Mouse (Mus musculus): ENCODE results near the gene Pop5. TPM values are rescaled to one million over a fixed set of nuclear protein-coding genes. Genes with fewer than 3 reads are reported as not detected.

The Pop5 gene
- 122 and 162 TPM in 2 replicates for polyA plus RNA-seq (2015; fragmentation: Nextera tagmentation; extraction: Ambion mirVana)

DNA sequence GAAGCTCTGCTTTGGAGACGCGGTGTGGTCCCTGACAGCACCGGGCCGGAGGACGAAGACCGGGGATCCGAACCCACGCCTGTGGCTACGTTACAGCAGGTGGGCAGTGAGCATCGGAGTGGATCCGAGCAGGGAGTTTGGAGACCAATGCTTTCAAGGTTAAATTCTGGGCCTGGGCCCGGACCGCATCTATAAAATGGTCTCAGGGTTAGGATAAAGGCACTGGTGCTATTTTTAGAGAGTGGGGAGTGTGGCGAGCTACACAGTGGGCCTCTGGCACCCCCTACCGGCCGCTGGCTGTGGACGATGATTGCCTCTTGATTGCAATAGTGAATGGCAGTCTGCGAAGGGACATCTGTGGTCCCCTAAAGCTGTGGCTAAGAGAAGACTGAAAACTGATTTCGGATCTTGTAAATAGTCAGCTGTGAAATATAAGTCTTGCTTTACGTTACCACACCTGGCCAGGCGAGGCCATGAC is at the start of gene Pop5:
TSS of gene Pop5 (plus strand) at position 51 of the 478 bp plus-strand sequence.

DNA sequence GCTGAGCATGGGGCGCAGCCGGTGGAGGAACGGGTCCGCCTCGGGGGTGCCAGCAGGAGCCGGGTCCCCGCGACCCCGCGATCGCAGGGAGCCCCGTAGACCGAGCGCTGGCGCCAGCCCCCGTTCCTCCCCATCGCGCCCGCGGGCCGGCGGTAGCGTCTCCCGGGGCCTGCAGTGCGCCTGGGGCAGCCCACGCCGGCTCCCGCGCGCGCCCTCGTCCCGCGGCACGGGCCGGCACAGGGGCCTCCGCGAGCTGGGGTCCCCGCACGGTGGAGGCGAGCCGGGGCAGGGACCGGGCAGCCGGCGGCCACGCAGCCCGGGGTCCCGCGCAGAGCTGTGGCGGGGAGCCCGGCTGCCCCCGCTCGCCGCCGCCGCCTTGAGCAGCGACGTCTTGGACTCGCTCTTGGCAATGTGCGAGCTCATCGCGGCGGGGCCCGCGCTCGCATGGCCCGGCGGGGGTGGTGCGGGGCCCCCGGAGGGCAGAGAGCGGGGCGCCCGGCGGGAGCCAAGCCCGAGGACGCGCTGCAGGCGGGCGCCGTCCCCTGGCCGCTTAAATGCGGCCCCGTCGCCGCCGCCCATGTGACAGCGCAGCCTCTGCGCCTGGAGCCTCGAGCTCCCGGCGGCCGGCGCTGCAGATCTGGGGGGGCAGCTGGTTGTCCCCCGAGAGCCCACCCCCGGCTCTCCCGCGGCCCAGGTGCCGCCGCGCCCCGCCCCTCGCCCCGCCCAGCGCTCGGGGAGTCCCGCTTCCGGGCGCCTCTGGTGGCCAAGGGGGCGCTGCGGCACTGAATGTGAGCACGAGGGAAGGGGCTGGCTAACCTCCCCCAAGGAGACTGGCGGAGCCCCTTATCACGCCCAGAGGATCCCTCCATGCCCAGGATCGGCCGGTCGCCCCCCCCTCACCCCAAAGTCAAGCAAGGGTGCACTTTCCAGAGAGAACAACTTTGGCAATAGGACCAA is 41.7 kb upstream of the Pop5 start, which contains the start of gene Cabp1:
TSS of gene Cabp1 (minus strand) at position 713 of the 957 bp plus-strand sequence.

DNA sequence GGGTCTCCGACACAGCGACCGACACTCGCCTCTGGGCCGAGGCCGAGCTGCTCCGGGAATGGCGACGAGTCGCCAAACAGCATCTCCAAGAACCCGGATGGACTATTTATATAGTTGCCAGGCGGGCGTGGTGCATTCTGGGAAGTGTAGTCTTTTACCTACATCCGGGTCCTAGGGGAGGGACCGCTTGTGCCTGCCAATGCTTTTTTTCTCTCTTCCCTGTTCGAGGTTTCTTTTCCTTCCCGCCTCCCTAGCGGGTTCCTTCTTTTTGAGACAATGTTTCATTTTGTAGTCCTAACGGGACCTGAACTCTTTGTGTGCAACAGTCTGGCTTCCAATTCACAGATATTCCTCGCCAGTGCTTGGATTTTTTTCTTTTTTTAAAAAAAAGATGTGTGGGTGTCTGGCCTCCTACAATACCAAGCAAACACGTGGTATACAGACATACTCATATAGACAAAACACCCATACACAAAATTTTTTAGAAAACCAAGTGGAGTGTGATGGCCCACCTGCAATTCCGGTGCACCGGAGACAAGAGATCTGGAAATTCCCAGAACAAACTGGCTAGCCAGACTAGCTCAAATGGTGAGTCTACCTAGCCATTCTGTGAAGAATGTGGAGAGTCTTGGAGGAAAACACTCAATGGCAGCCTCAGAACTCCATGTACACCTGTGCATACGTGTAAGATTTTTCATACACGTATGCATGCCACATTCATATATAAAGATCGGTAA is 37.3 kb downstream of the Pop5 start, which contains the start of gene Rnf10:
TSS of gene Rnf10 (minus strand) at position 87 of the 737 bp plus-strand sequence.

DNA sequence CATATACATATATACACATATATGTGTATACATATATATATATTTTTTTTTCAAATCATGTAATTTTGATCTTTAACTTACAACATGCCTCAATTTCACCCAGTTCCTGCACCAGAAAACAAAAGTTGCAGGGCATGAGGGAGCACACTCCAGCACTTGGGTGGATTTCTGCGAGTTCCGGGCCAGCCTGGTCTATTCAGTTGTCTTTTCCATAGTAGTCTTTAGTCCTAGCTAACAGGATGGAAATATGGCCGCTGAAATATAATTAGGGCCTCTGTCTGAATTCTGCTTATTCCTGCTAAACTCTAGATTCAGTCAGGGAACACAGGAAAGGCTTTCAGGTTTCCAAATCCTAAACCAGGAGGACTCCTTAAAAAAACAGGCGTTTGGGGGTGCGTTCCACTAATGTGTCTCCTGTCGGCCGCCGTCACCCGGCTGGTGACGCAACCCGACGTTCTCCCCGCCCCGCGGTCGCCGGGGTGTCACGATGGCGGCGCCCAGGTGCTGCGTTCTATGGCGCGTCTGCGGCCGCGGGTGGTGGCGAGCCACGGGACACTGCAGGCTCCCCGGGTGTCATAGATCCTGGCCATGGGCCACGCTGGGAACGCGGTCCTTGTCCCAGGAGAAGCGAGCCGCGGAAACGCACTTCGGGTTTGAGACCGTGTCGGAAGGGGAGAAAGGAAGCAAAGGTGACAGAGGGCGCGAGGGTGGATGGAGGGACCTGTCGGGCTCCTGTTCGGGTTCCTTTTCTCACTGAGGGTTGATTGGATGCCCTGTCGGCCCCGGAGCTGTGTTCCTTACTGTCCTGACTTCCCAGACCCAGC is 43.8 kb downstream of the Pop5 start, which contains the start of gene Coq5:
TSS of gene Coq5 (plus strand) at position 441 of the 824 bp plus-strand sequence.

Other genes starting within 250 kb of the Pop5 start
- 29.7 and 40.9 TPM in 2 replicates for gene Sppl3, start 224.7 kb upstream of the Pop5 start, polyA plus RNA-seq (2015; fragmentation: Nextera tagmentation; extraction: Ambion mirVana)
- gene Gm10401, start 137.5 kb upstream of the Pop5 start, polyA plus RNA-seq (2015; fragmentation: Nextera tagmentation; extraction: Ambion mirVana): 14.9 and 15.3 TPM in 2 replicates
- gene Acads, start 116.5 kb upstream of the Pop5 start, polyA plus RNA-seq (2015; fragmentation: Nextera tagmentation; extraction: Ambion mirVana): 108 and 204 TPM in 2 replicates
- 19.7 and 22.9 TPM in 2 replicates for gene Unc119b, start 100.9 kb upstream of the Pop5 start, polyA plus RNA-seq (2015; fragmentation: Nextera tagmentation; extraction: Ambion mirVana)
- gene Mlec, start 77.7 kb upstream of the Pop5 start, polyA plus RNA-seq (2015; fragmentation: Nextera tagmentation; extraction: Ambion mirVana): 44.5 and 51.0 TPM in 2 replicates
- gene Cabp1, start 41.5 kb upstream of the Pop5 start, polyA plus RNA-seq (2015; fragmentation: Nextera tagmentation; extraction: Ambion mirVana): 1.2 and 2.4 TPM in 2 replicates
- gene Rnf10, start 37.1 kb downstream of the Pop5 start, polyA plus RNA-seq (2015; fragmentation: Nextera tagmentation; extraction: Ambion mirVana): 98.7 and 129 TPM in 2 replicates
- gene Coq5, start 43.8 kb downstream of the Pop5 start, polyA plus RNA-seq (2015; fragmentation: Nextera tagmentation; extraction: Ambion mirVana): 28.4 and 38.6 TPM in 2 replicates
- 875 and 948 TPM in 2 replicates for gene Dynll1, start 65.2 kb downstream of the Pop5 start, polyA plus RNA-seq (2015; fragmentation: Nextera tagmentation; extraction: Ambion mirVana)
- gene Srsf9, start 91.3 kb downstream of the Pop5 start, polyA plus RNA-seq (2015; fragmentation: Nextera tagmentation; extraction: Ambion mirVana): 101 and 175 TPM in 2 replicates
- gene Gatc, start 105.3 kb downstream of the Pop5 start, polyA plus RNA-seq (2015; fragmentation: Nextera tagmentation; extraction: Ambion mirVana): 24.1 and 24.3 TPM in 2 replicates
- 79.9 and 81.5 TPM in 2 replicates for gene Triap1, start 105.4 kb downstream of the Pop5 start, polyA plus RNA-seq (2015; fragmentation: Nextera tagmentation; extraction: Ambion mirVana)
- gene Cox6a1, start 113.1 kb downstream of the Pop5 start, polyA plus RNA-seq (2015; fragmentation: Nextera tagmentation; extraction: Ambion mirVana): 1,163 and 1,602 TPM in 2 replicates
- gene Msi1, start 193.8 kb downstream of the Pop5 start, polyA plus RNA-seq (2015; fragmentation: Nextera tagmentation; extraction: Ambion mirVana): 7.9 and 8.3 TPM in 2 replicates
- 1.2 and 1.7 TPM in 2 replicates for gene Pla2g1b, start 230.4 kb downstream of the Pop5 start, polyA plus RNA-seq (2015; fragmentation: Nextera tagmentation; extraction: Ambion mirVana)
- gene Sirt4, start 248.9 kb downstream of the Pop5 start, polyA plus RNA-seq (2015; fragmentation: Nextera tagmentation; extraction: Ambion mirVana): 20.8 and 33.9 TPM in 2 replicates

Measured in adrenal gland, postnatal 0 days (tissue).